Mouse (Mus musculus) stomach, postnatal 0 days (tissue): ENCODE measurements around the gene Coa3.

Source experiments
- CTCF ChIP-seq: IDR thresholded peaks from 2 replicates; pipeline ENCODE4 v1.5.1; 2016; ENCODE audit warnings: antibody characterized with exemption, low read depth, mild to moderate bottlenecking, moderate library complexity
- EP300 ChIP-seq: optimal IDR thresholded peaks from 2 replicates; pipeline ENCODE3; 2016; ENCODE audit warnings: antibody characterized with exemption

GRCm38 (mm10) chr11:101232010-101232839 is 46.7 kb downstream of the Coa3 start:
- TF ChIP-seq CTCF = no peak
- no peak for TF ChIP-seq EP300
